Mouse (Mus musculus): ENCODE data around the gene Traip. TPM values are rescaled to one million over a fixed set of nuclear protein-coding genes. Genes with fewer than 3 reads are reported as not detected.

Gene Traip
- polyA plus RNA-seq, 2 experiments, result 7.4 to 18.1 TPM

- ATAC-seq (ENCODE audit: insufficient read depth) (peak; percentile 14; the same call in 1 of the 2 replicates), DNase-seq (ENCODE audit: low read depth in 3 of 3, low spot score in 3 of 3) (peak in 2 of 3 experiments; percentile 64 to 70)
- Histone ChIP-seq H3K4me2 (ENCODE audit: low read depth) (peak overlapping the region; percentile 92), H3K9ac (replicated peaks) (no peak overlapping the region; the same call in none of the 2 replicates), H3K27ac (peak overlapping the region; percentile 62; the same call in 1 of the 2 replicates), H3K4me3 (ENCODE audit: insufficient read depth in 1 of 2, low read depth in 2 of 2, low read length in 2 of 2) (peak overlapping the region; percentile 84 to 86), H3K9me3 (ENCODE audit: control insufficient read depth, low read length) (no peaks in the 10 kb centered on the region), H3K27me3 (ENCODE audit: control insufficient read depth, insufficient read depth, low read length) (no peaks in the 10 kb centered on the region; the same call in 1 of the 2 replicates), H3K36me3 (replicated peaks; ENCODE audit: control insufficient read depth, insufficient read depth, low read depth) (peaks cover 29% of the 10 kb centered on the region), H3K4me1 (replicated peaks; ENCODE audit: control insufficient read depth in 2 of 2, insufficient read depth in 2 of 2, low read length in 1 of 2) (peaks cover 34 to 40% of the 10 kb centered on the region in 2 experiments)
- TF ChIP-seq EP300 (IDR thresholded peaks at IDR 0.05; ENCODE audit: low read depth) (no peak), CTCF (IDR thresholded peaks at IDR 0.05; ENCODE audit: low read depth) (peak; percentile 96)
- under 1% methylated on average over 18 of the region's 18 CpGs for WGBS (ENCODE audit: insufficient replicate concordance)
These were observed 36.4 kb downstream of the Traip start for GRCm38 (mm10) chr9:107986376-107986775.

- H3K4me1 ChIP-seq (replicated peaks; ENCODE audit: control insufficient read depth in 2 of 2, insufficient read depth in 2 of 2, low read length in 1 of 2), result peaks cover 21 to 26% of the 10 kb centered on the region in 2 experiments
- ATAC-seq (ENCODE audit: insufficient read depth) (no peak), DNase-seq (ENCODE audit: low read depth in 3 of 3, low spot score in 3 of 3) (no peak)
- no peaks in the 10 kb centered on the region; the same call in 1 of the 2 replicates for H3K27me3 ChIP-seq (ENCODE audit: control insufficient read depth, insufficient read depth, low read length)
- H3K36me3 ChIP-seq (replicated peaks; ENCODE audit: control insufficient read depth, insufficient read depth, low read depth), result peaks cover 19% of the 10 kb centered on the region
- H3K27ac ChIP-seq, result no peak overlapping the region
- TF ChIP-seq EP300 (IDR thresholded peaks at IDR 0.05; ENCODE audit: low read depth) (no peak), CTCF (IDR thresholded peaks at IDR 0.05; ENCODE audit: low read depth) (no peak)
- no peak overlapping the region for H3K4me2 ChIP-seq (ENCODE audit: low read depth)
- no peak overlapping the region for H3K9ac ChIP-seq (replicated peaks)
- WGBS (ENCODE audit: insufficient replicate concordance), result 60% methylated on average over 3 of the region's 3 CpGs
- H3K9me3 ChIP-seq (ENCODE audit: control insufficient read depth, low read length), result no peaks in the 10 kb centered on the region
- no peak overlapping the region for H3K4me3 ChIP-seq (ENCODE audit: insufficient read depth in 1 of 2, low read depth in 2 of 2, low read length in 2 of 2)
These were observed 38.0 kb downstream of the Traip start for GRCm38 (mm10) chr9:107987950-107988349.

- Histone ChIP-seq H3K9ac (replicated peaks) (no peak within 1 kb of the TSS), H3K27me3 (ENCODE audit: control insufficient read depth, insufficient read depth, low read length) (no peaks in the 10 kb centered on the region; the same call in 1 of the 2 replicates), H3K4me1 (replicated peaks; ENCODE audit: control insufficient read depth in 2 of 2, insufficient read depth in 2 of 2, low read length in 1 of 2) (peaks cover 0 to 3% of the 10 kb centered on the region in 2 experiments; a peak in 2 of 4 replicates), H3K4me3 (ENCODE audit: insufficient read depth in 1 of 2, low read depth in 2 of 2, low read length in 2 of 2) (no peak within 1 kb of the TSS), H3K27ac (no peak within 1 kb of the TSS), H3K9me3 (ENCODE audit: control insufficient read depth, low read length) (no peaks in the 10 kb centered on the region), H3K36me3 (replicated peaks; ENCODE audit: control insufficient read depth, insufficient read depth, low read depth) (no peaks in the 10 kb centered on the region), H3K4me2 (ENCODE audit: low read depth) (no peak within 1 kb of the TSS)
- TF ChIP-seq CTCF (IDR thresholded peaks at IDR 0.05; ENCODE audit: low read depth) (no peak), EP300 (IDR thresholded peaks at IDR 0.05; ENCODE audit: low read depth) (no peak)
- no peak for DNase-seq (ENCODE audit: low read depth in 3 of 3, low spot score in 3 of 3)
- no peak for ATAC-seq (ENCODE audit: insufficient read depth)
- 82% methylated on average over 2 of the region's 2 CpGs for whole genome bisulfite sequencing (ENCODE audit: insufficient replicate concordance)
These were observed 42.3 kb downstream of the Traip start, which contains the start of gene Cdhr4 for GRCm38 (mm10) chr9:107992197-107992596. Gene Cdhr4 (plus strand): TSS chr9:107992497.

- Histone ChIP-seq H3K4me3 (ENCODE audit: insufficient read depth in 1 of 2, low read depth in 2 of 2, low read length in 2 of 2) (no peak overlapping the region), H3K4me1 (replicated peaks; ENCODE audit: control insufficient read depth in 2 of 2, insufficient read depth in 2 of 2, low read length in 1 of 2) (peaks cover 0 to 3% of the 10 kb centered on the region in 2 experiments; a peak in 1 of 4 replicates), H3K9ac (replicated peaks) (no peak overlapping the region), H3K9me3 (ENCODE audit: control insufficient read depth, low read length) (no peaks in the 10 kb centered on the region), H3K27ac (no peak overlapping the region), H3K36me3 (replicated peaks; ENCODE audit: control insufficient read depth, insufficient read depth, low read depth) (no peaks in the 10 kb centered on the region), H3K27me3 (ENCODE audit: control insufficient read depth, insufficient read depth, low read length) (no peaks in the 10 kb centered on the region), H3K4me2 (ENCODE audit: low read depth) (no peak overlapping the region)
- WGBS (ENCODE audit: insufficient replicate concordance), result 78% methylated on average over 11 of the region's 11 CpGs
- no peak for TF ChIP-seq CTCF (IDR thresholded peaks at IDR 0.05; ENCODE audit: low read depth)
- no peak for TF ChIP-seq EP300 (IDR thresholded peaks at IDR 0.05; ENCODE audit: low read depth)
- DNase-seq (ENCODE audit: low read depth in 3 of 3, low spot score in 3 of 3) (no peak), ATAC-seq (ENCODE audit: insufficient read depth) (no peak)
These were observed 43.1 kb downstream of the Traip start for GRCm38 (mm10) chr9:107993013-107993412.

GRCm38 (mm10) chr9:107994464-107994863, 44.5 kb downstream of the Traip start:
- no peak overlapping the region for H3K4me2 ChIP-seq (ENCODE audit: low read depth)
- DNase-seq (ENCODE audit: low read depth in 3 of 3, low spot score in 3 of 3), result no peak
- no peak overlapping the region for H3K9ac ChIP-seq (replicated peaks)
- H3K27ac ChIP-seq, result no peak overlapping the region
- H3K4me3 ChIP-seq (ENCODE audit: insufficient read depth in 1 of 2, low read depth in 2 of 2, low read length in 2 of 2), result no peak overlapping the region
- TF ChIP-seq CTCF (IDR thresholded peaks at IDR 0.05; ENCODE audit: low read depth) (no peak), EP300 (IDR thresholded peaks at IDR 0.05; ENCODE audit: low read depth) (no peak)
- no peaks in the 10 kb centered on the region for H3K36me3 ChIP-seq (replicated peaks; ENCODE audit: control insufficient read depth, insufficient read depth, low read depth)
- no peaks in the 10 kb centered on the region for H3K9me3 ChIP-seq (ENCODE audit: control insufficient read depth, low read length)
- 14% methylated on average over 2 of the region's 2 CpGs for WGBS (ENCODE audit: insufficient replicate concordance)
- no peaks in the 10 kb centered on the region for H3K27me3 ChIP-seq (ENCODE audit: control insufficient read depth, insufficient read depth, low read length)
- no peak for ATAC-seq (ENCODE audit: insufficient read depth)
- H3K4me1 ChIP-seq (replicated peaks; ENCODE audit: control insufficient read depth in 2 of 2, insufficient read depth in 2 of 2, low read length in 1 of 2), result peaks cover 0 to 3% of the 10 kb centered on the region in 2 experiments; a peak in 1 of 4 replicates
